In the genomic region with DNA sequence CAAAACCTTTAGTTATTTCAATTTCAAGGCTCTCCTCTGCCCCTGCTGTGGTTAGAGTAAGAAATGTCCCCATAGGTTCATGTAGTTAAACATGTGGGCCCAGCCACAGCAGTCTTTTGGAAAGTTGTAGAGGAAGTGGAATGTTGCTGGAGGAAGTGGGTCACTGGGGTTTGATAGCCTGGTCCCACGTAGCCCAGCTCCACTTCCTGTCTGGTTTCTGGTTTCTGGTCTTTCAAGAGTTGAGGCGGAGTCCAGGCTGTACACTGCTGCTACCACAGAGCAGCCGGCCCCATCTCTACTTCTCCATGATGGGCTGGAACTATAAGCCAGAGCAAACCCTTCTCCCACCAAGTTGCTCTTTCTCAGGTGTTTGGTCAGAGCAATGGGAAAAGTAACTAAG, we compare ENCODE assay signal across 16 mouse cellular contexts. TPM values are rescaled to one million over a fixed set of nuclear protein-coding genes. Genes with fewer than 3 reads are reported as not detected.
A peak's percentile ranks its signal among the peaks of the same experiment; 100 is the strongest.
DNase-seq lines count a peak whose midpoint lies in the region; ATAC-seq lines count a peak whose summit lies in the region.
"Had no signal": no experiment of that assay in that cellular context is flagged by ENCODE, and none has a peak within 500 bp of the region (broad histone marks: within the 10 kb centered on the region; RNA-seq: fewer than 3 reads in every experiment).

No protein-coding gene starts in this region.

- H3K9ac ChIP-seq in heart, embryonic 12.5 days: no peak overlapping the region
- H3K9ac ChIP-seq: heart, embryonic 13.5 days; lung, embryonic 14.5 days; midbrain, embryonic 15.5 days had no signal

- H3K27me3 ChIP-seq in heart, embryonic 12.5 days (replicated peaks): no peaks in the 10 kb centered on the region
- H3K27me3 ChIP-seq: heart, embryonic 13.5 days; midbrain, embryonic 15.5 days had no signal

- no peaks in the 10 kb centered on the region for H3K9me3 ChIP-seq in heart, embryonic 12.5 days (replicated peaks)
- H3K9me3 ChIP-seq: heart, embryonic 13.5 days; midbrain, embryonic 15.5 days had no signal

- no peak overlapping the region for H3K4me2 ChIP-seq in heart, embryonic 12.5 days
- H3K4me2 ChIP-seq: heart, embryonic 13.5 days; lung, embryonic 14.5 days; midbrain, embryonic 15.5 days had no signal

- no peak overlapping the region for H3K4me3 ChIP-seq in heart, embryonic 12.5 days
- H3K4me3 ChIP-seq: heart, embryonic 13.5 days; midbrain, embryonic 15.5 days had no signal

- no peaks in the 10 kb centered on the region for H3K36me3 ChIP-seq in heart, embryonic 12.5 days
- H3K36me3 ChIP-seq: heart, embryonic 13.5 days; midbrain, embryonic 15.5 days had no signal

- peak; percentile 13 for DNase-seq in heart, adult 8-10 months (ENCODE audit: low spot score)
- DNase-seq in CD4-positive helper T cell, adult 2 months (ENCODE audit: low read depth, low spot score): peak; percentile 49
- no peak for DNase-seq in cerebellum, adult 9-11 months
- no peak for DNase-seq in urinary bladder, postnatal 14 days (ENCODE audit: low spot score)
- DNase-seq in right cerebral cortex, postnatal 25 days: no peak
- DNase-seq: adrenal gland, postnatal 10 days; kidney, postnatal 14 days; lung, embryonic 14.5 days; right cerebral cortex, postnatal 14 days had no signal

- WGBS in heart, embryonic 12.5 days: 58% methylated on average over 3 of the region's 3 CpGs

- no peak overlapping the region for H3K27ac ChIP-seq in heart, embryonic 12.5 days (ENCODE audit: poor library complexity, severe bottlenecking)
- H3K27ac ChIP-seq: heart, embryonic 13.5 days; midbrain, embryonic 15.5 days had no signal

- ATAC-seq in heart, embryonic 12.5 days (ENCODE audit: insufficient number of reproducible peaks, low FRiP score): no peak
- ATAC-seq in granulocyte monocyte progenitor cell, adult 5-6 weeks (replicated peaks; ENCODE audit: poor library complexity, severe bottlenecking): peak; percentile 97
- peak; percentile 79 for ATAC-seq in megakaryocyte, adult 5-6 weeks (ENCODE audit: poor library complexity, severe bottlenecking)
- ATAC-seq: hindbrain, embryonic 16.5 days; midbrain, embryonic 15.5 days had no signal

- H3K4me1 ChIP-seq in heart, embryonic 12.5 days (replicated peaks): no peaks in the 10 kb centered on the region
- H3K4me1 ChIP-seq: midbrain, embryonic 15.5 days had no signal

RNA-seq across cellular contexts. Expression of a gene that starts 11.1 kb away (rescaled TPM):
- 10 to 100 TPM in 3 of 4 experiments, 1 to 10 TPM in 1; 8.5 to 13.7 (median 10.8) TPM for total RNA-seq in heart, adult 8-10 months (2022)
- 3.9 and 4.4 TPM in 2 replicates for polyA plus RNA-seq in heart, embryonic 12.5 days (2016; fragmentation: Nextera tagmentation; extraction: Ambion mirVana)
- 3.7 TPM in 1 of 2 replicates, not detected in the other for total RNA-seq in granulocyte monocyte progenitor cell, adult 5-6 weeks (2014; fragmentation: Nextera tagmentation)
- total RNA-seq in granulocyte monocyte progenitor cell, adult 5-6 weeks (2017): 6.5 and 8.8 TPM in 2 replicates
- total RNA-seq in megakaryocyte, adult 5-6 weeks (2015): 3.7 and 8.9 TPM in 2 replicates
- total RNA-seq in megakaryocyte, adult 5-6 weeks (2017): 4.3 and 11.1 TPM in 2 replicates
- polyA plus RNA-seq: C2C12 had no signal

RNA-seq across cellular contexts. Expression of a gene that starts 27.2 kb away (rescaled TPM):
- total RNA-seq in heart, adult 8-10 months (2022): 1 to 10 TPM in 1 of 4 experiments, not detected in 3; 6.7 TPM
- polyA plus RNA-seq in heart, embryonic 12.5 days (2016; fragmentation: Nextera tagmentation; extraction: Ambion mirVana): 0.72 and 1.3 TPM in 2 replicates
- 32.3 TPM in 1 of 2 replicates, not detected in the other for total RNA-seq in granulocyte monocyte progenitor cell, adult 5-6 weeks (2014; fragmentation: Nextera tagmentation)
- 99.6 and 152 TPM in 2 replicates for total RNA-seq in granulocyte monocyte progenitor cell, adult 5-6 weeks (2017)
- 1,347 and 1,763 TPM in 2 replicates for total RNA-seq in megakaryocyte, adult 5-6 weeks (2015)
- 1,568 and 2,380 TPM in 2 replicates for total RNA-seq in megakaryocyte, adult 5-6 weeks (2017)
- polyA plus RNA-seq: C2C12 had no signal

RNA-seq across cellular contexts. Expression of a gene that starts 55.8 kb away (rescaled TPM):
- 1 to 10 TPM; 2.6 to 4.8 (median 3.7) TPM for total RNA-seq in heart, adult 8-10 months (2022)
- 0.09 TPM in 1 of 2 replicates, not detected in the other for polyA plus RNA-seq in heart, embryonic 12.5 days (2016; fragmentation: Nextera tagmentation; extraction: Ambion mirVana)
- not detected in 2 replicates for total RNA-seq in granulocyte monocyte progenitor cell, adult 5-6 weeks (2014; fragmentation: Nextera tagmentation)
- total RNA-seq in granulocyte monocyte progenitor cell, adult 5-6 weeks (2017): not detected in 2 replicates
- total RNA-seq in megakaryocyte, adult 5-6 weeks (2015): not detected in 2 replicates
- total RNA-seq in megakaryocyte, adult 5-6 weeks (2017): not detected in 2 replicates
- polyA plus RNA-seq: C2C12; hindbrain, embryonic 16.5 days; midbrain, embryonic 15.5 days had no signal

Comparison
In these comparisons a context has a peak if more than half of its experiments do, and no peak if none do; other contexts are left out.
1. DNase-seq: peak in heart, adult 8-10 months (single experiment) and CD4-positive helper T cell, adult 2 months (single experiment); none in cerebellum, adult 9-11 months (single experiment), urinary bladder, postnatal 14 days (single experiment) and right cerebral cortex, postnatal 25 days (single experiment).
2. RNA of a gene that starts 27.2 kb away (total RNA-seq): 1,347 to 2,380 TPM in megakaryocyte, adult 5-6 weeks; 32.3 to 152 TPM in granulocyte monocyte progenitor cell, adult 5-6 weeks and 6.7 TPM in heart, adult 8-10 months; every median in the first group is over 4 times any median in the second.